13 mouse cellular contexts compared by ENCODE assay signal in the genomic region with DNA sequence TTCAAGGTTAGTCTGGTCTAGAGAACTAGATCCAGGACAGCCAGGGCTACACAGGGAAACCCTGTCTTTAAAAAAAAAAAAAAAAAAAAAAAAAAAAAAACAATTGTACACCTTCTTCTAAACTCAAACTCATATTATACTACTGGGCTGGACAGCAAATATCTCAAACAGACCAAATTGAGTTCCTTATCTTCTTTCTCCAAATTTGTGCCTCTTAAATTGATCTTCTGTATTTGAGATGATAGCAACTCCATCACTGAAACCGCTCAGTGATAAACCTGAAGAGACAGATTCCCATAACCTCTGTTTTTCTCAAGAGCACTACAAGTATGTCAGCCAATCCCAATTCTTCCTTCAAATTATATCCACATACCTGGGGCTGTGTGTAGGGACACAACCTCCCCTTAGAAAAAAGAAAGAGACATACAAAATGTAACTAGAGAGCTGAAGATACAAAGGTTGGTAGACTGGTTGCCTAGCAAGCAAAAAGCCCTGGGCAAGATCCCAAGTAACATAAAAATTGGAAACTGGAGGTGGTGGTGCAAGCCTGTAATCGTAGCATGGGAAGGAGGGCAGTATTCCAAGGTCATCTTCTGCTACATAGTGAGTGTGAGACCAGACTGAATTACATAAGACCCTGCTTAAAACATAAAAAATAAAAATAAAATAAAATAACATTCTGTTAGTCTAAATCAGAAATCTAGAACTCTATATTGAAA. TPM values are rescaled to one million over a fixed set of nuclear protein-coding genes. Genes with fewer than 3 reads are reported as not detected.
A peak's percentile ranks its signal among the peaks of the same experiment; 100 is the strongest.
DNase-seq lines count a peak whose midpoint lies in the region; ATAC-seq and TF ChIP-seq lines count a peak whose summit lies in the region.
"Had no signal": no experiment of that assay in that cellular context is flagged by ENCODE, and none has a peak within 500 bp of the region (broad histone marks: within the 10 kb centered on the region; RNA-seq: fewer than 3 reads in every experiment).

No protein-coding gene starts in this region.

- H3K27me3 ChIP-seq in G1E (ENCODE audit: insufficient read depth, low read length): no peaks in the 10 kb centered on the region
- no peaks in the 10 kb centered on the region for H3K27me3 ChIP-seq in liver, embryonic 15.5 days
- H3K27me3 ChIP-seq in forebrain, embryonic 12.5 days: no peaks in the 10 kb centered on the region
- H3K27me3 ChIP-seq: limb, embryonic 12.5 days had no signal

- WGBS in liver, embryonic 15.5 days (ENCODE audit: insufficient replicate concordance): 41% methylated on average over 2 of the region's 2 CpGs
- WGBS in forebrain, embryonic 12.5 days: 94% methylated on average over 2 of the region's 2 CpGs

- peak; percentile 64 for ATAC-seq in G1E (ENCODE audit: extremely low read depth, insufficient number of reproducible peaks, low FRiP score, poor library complexity, severe bottlenecking)
- ATAC-seq in liver, embryonic 15.5 days (ENCODE audit: insufficient read depth): peak; percentile 28; the same call in 1 of the 2 replicates
- no peak for ATAC-seq in forebrain, embryonic 12.5 days (ENCODE audit: low FRiP score)
- ATAC-seq: activated CD4-positive, CD25-positive, alpha-beta regulatory T cell, adult 4 months; hindbrain, postnatal 0 days had no signal

- no peak overlapping the region for H3K9ac ChIP-seq in liver, embryonic 15.5 days
- H3K9ac ChIP-seq in forebrain, embryonic 12.5 days: no peak overlapping the region
- H3K9ac ChIP-seq: limb, embryonic 12.5 days had no signal

- H3K4me1 ChIP-seq in G1E (ENCODE audit: insufficient read depth, low read depth, low read length): peaks cover 70% of the 10 kb centered on the region
- peaks cover 65% of the 10 kb centered on the region for H3K4me1 ChIP-seq in liver, embryonic 15.5 days (replicated peaks)
- no peaks in the 10 kb centered on the region for H3K4me1 ChIP-seq in forebrain, embryonic 12.5 days
- H3K4me1 ChIP-seq: limb, embryonic 12.5 days had no signal

- H3K4me3 ChIP-seq in G1E (ENCODE audit: low read depth, low read length): no peak overlapping the region
- no peak overlapping the region for H3K4me3 ChIP-seq in liver, embryonic 15.5 days (replicated peaks)
- H3K4me3 ChIP-seq in forebrain, embryonic 12.5 days (replicated peaks): no peak overlapping the region
- H3K4me3 ChIP-seq: erythroblast, embryonic 14.5 days; limb, embryonic 12.5 days had no signal

- peaks cover 14% of the 10 kb centered on the region for H3K9me3 ChIP-seq in G1E (replicated peaks)
- no peaks in the 10 kb centered on the region for H3K9me3 ChIP-seq in liver, embryonic 15.5 days (replicated peaks)
- no peaks in the 10 kb centered on the region for H3K9me3 ChIP-seq in forebrain, embryonic 12.5 days

- H3K27ac ChIP-seq in liver, embryonic 15.5 days (replicated peaks): peak overlapping the region; percentile 71
- H3K27ac ChIP-seq in forebrain, embryonic 12.5 days: no peak overlapping the region
- H3K27ac ChIP-seq: hindbrain, postnatal 0 days; limb, embryonic 12.5 days had no signal

- TF ChIP-seq CTCF in G1E (IDR thresholded peaks at IDR 0.05; ENCODE audit: low read depth, low read length): no peak

- H3K36me3 ChIP-seq in G1E (replicated peaks): peaks cover 38% of the 10 kb centered on the region
- H3K36me3 ChIP-seq in liver, embryonic 15.5 days (replicated peaks): peaks cover 35% of the 10 kb centered on the region
- peaks cover 14% of the 10 kb centered on the region; the same call in 1 of the 2 replicates for H3K36me3 ChIP-seq in forebrain, embryonic 12.5 days (replicated peaks)

- H3K4me2 ChIP-seq in liver, embryonic 15.5 days: peak overlapping the region; percentile 45
- H3K4me2 ChIP-seq in forebrain, embryonic 12.5 days: no peak overlapping the region
- H3K4me2 ChIP-seq: limb, embryonic 12.5 days had no signal

- peak; percentile 31 for DNase-seq in adrenal gland, adult 8-10 months
- no peak for DNase-seq in adrenal gland, adult 18-20 months (ENCODE audit: low spot score in 2 of 2)
- peak; percentile 44 to 73 for DNase-seq in kidney, adult 8-10 months
- no peak for DNase-seq in kidney, postnatal 10 days
- no peak for DNase-seq in G1E (ENCODE audit: low spot score)
- DNase-seq in embryo, embryonic 10 days (ENCODE audit: low spot score): no peak
- DNase-seq: thymus, adult 18-20 months had no signal

RNA-seq across cellular contexts. Expression of a gene that starts 10.8 kb away (rescaled TPM):
- total RNA-seq in adrenal gland, adult 8-10 months (2022): 10 to 100 TPM; 86.6 to 96.8 (median 91.1) TPM
- total RNA-seq in adrenal gland, adult 18-20 months (2021): 100 to 1,000 TPM in 1 of 2 experiments, 10 to 100 TPM in 1; 76.5 to 101 TPM
- total RNA-seq in G1E (2014; fragmentation: Nextera tagmentation): 88.7 and 110 TPM in 2 replicates
- 194 and 216 TPM in 2 replicates for total RNA-seq in G1E (2017)
- polyA plus RNA-seq in G1E (2012): 61.6 and 76.8 TPM in 2 replicates
- 88.8 and 96.4 TPM in 2 replicates for polyA plus RNA-seq in liver, embryonic 15.5 days (2015; fragmentation: Nextera tagmentation; extraction: Ambion mirVana)
- 71.1 and 77.4 TPM in 2 replicates for polyA plus RNA-seq in forebrain, embryonic 12.5 days (2016; fragmentation: Nextera tagmentation; extraction: Ambion mirVana)

RNA-seq across cellular contexts. Expression of a gene that starts 39.2 kb away (rescaled TPM):
- total RNA-seq in adrenal gland, adult 8-10 months (2022): 10 to 100 TPM; 65.1 to 81.0 (median 68.4) TPM
- 10 to 100 TPM; 70.1 to 77.2 TPM for total RNA-seq in adrenal gland, adult 18-20 months (2021)
- total RNA-seq in G1E (2014; fragmentation: Nextera tagmentation) (92.3 and 106 TPM in 2 replicates), G1E (2017) (128 and 130 TPM in 2 replicates)
- polyA plus RNA-seq in G1E (2012): 67.8 and 76.2 TPM in 2 replicates
- polyA plus RNA-seq in liver, embryonic 15.5 days (2015; fragmentation: Nextera tagmentation; extraction: Ambion mirVana): 98.0 and 119 TPM in 2 replicates
- polyA plus RNA-seq in forebrain, embryonic 12.5 days (2016; fragmentation: Nextera tagmentation; extraction: Ambion mirVana): 252 and 269 TPM in 2 replicates

RNA-seq across cellular contexts. Expression of a gene that starts 54.2 kb away (rescaled TPM):
- 10 to 100 TPM; 24.4 to 32.9 (median 26.3) TPM for total RNA-seq in adrenal gland, adult 8-10 months (2022)
- total RNA-seq in adrenal gland, adult 18-20 months (2021): 10 to 100 TPM; 28.6 to 30.5 TPM
- 31.2 and 31.6 TPM in 2 replicates for total RNA-seq in G1E (2014; fragmentation: Nextera tagmentation)
- 33.9 and 41.2 TPM in 2 replicates for total RNA-seq in G1E (2017)
- 7.9 and 10.4 TPM in 2 replicates for polyA plus RNA-seq in G1E (2012)
- polyA plus RNA-seq in liver, embryonic 15.5 days (2015; fragmentation: Nextera tagmentation; extraction: Ambion mirVana): 5.2 and 5.3 TPM in 2 replicates
- 28.5 and 39.7 TPM in 2 replicates for polyA plus RNA-seq in forebrain, embryonic 12.5 days (2016; fragmentation: Nextera tagmentation; extraction: Ambion mirVana)

Comparison
In these comparisons a context has a peak if more than half of its experiments do, and no peak if none do; other contexts are left out.
1. DNase-seq: peak in adrenal gland, adult 8-10 months (single experiment) and kidney, adult 8-10 months (2 of 2); none in adrenal gland, adult 18-20 months (0 of 2), kidney, postnatal 10 days (single experiment), G1E (single experiment) and embryo, embryonic 10 days (single experiment).